Mouse (Mus musculus) kidney, embryonic 14.5 days (tissue): ENCODE data around the gene Cog4. TPM values are rescaled to one million over a fixed set of nuclear protein-coding genes. Genes with fewer than 3 reads are reported as not detected.

Experiments
- polyA plus RNA-seq: library from polyadenylated mRNA; unstranded; fragments of >200 nt; fragmentation: Nextera tagmentation; extraction: Ambion mirVana; gene quantifications from 2 replicates; pipeline ENCODE4 v1.2.1, GENCODE M21; 2014

The Cog4 gene
- polyA plus RNA-seq, 1 experiment from 2014 or later, result 69.3 TPM

Other genes starting within 250 kb of the Cog4 start
- 21.7 and 32.2 TPM in 2 replicates for gene Vac14, start 228.0 kb upstream of the Cog4 start, polyA plus RNA-seq
- 11.2 and 11.4 TPM in 2 replicates for gene Mtss1l, start 125.1 kb upstream of the Cog4 start, polyA plus RNA-seq
- 0.50 and 1.7 TPM in 2 replicates for gene Il34, start 40.7 kb upstream of the Cog4 start, polyA plus RNA-seq
- gene Sf3b3, start 187 bp downstream of the Cog4 start, polyA plus RNA-seq, result 96.9 and 180 TPM in 2 replicates
- gene Fuk, start 55.9 kb downstream of the Cog4 start, polyA plus RNA-seq, result 7.1 and 10.4 TPM in 2 replicates
- 12.1 and 14.3 TPM in 2 replicates for gene St3gal2, start 73.3 kb downstream of the Cog4 start, polyA plus RNA-seq
- 12.8 and 20.1 TPM in 2 replicates for gene Ddx19a, start 151.2 kb downstream of the Cog4 start, polyA plus RNA-seq
- 2.3 and 6.7 TPM in 2 replicates for gene Ddx19b, start 185.2 kb downstream of the Cog4 start, polyA plus RNA-seq
- gene Aars, start 186.5 kb downstream of the Cog4 start, polyA plus RNA-seq, result 37.9 and 59.7 TPM in 2 replicates
- 53.3 and 77.3 TPM in 2 replicates for gene Exosc6, start 209.7 kb downstream of the Cog4 start, polyA plus RNA-seq
- gene Clec18a, start 245.8 kb downstream of the Cog4 start, polyA plus RNA-seq, result 51.6 and 59.0 TPM in 2 replicates
- 3.9 and 8.6 TPM in 2 replicates for gene Pdpr, start 248.0 kb downstream of the Cog4 start, polyA plus RNA-seq